Mouse (Mus musculus): ENCODE measurements at regions not wholly inside any gene's neighbourhood (a gene's known extent, or its start where the extent isn't known, plus 50 kb on each side); places are given as distances from the start of the nearest gene placed in this dataset.
A peak's percentile ranks its signal among the peaks of the same experiment; 100 is the strongest.

GRCm38 (mm10) chr9:41377701-41378626, 216.5 kb upstream of the Ubash3b start:
- DNase-seq (ENCODE audit: low spot score) = no peak

- DNase-seq (ENCODE audit: low spot score) = no peak
Measured at GRCm38 (mm10) chr9:41376948-41377700, 215.6 kb upstream of the Ubash3b start.

GRCm38 (mm10) chr9:41375984-41376651, 214.6 kb upstream of the Ubash3b start:
- DNase-seq (ENCODE audit: low spot score) = no peak

- DNase-seq (ENCODE audit: low spot score) = no peak
Measured at GRCm38 (mm10) chr9:41374591-41375481, 213.3 kb upstream of the Ubash3b start.

GRCm38 (mm10) chr9:41366405-41366804, 204.9 kb upstream of the Ubash3b start:
- DNase-seq (ENCODE audit: low spot score) = no peak

- no peak for DNase-seq (ENCODE audit: low spot score)
Measured at GRCm38 (mm10) chr9:41365251-41365650, 203.8 kb upstream of the Ubash3b start.

- no peak for DNase-seq (ENCODE audit: low spot score)
Measured at GRCm38 (mm10) chr9:41364442-41365250, 203.1 kb upstream of the Ubash3b start.

GRCm38 (mm10) chr9:41360356-41360755, 198.9 kb upstream of the Ubash3b start:
- no peak for DNase-seq (ENCODE audit: low spot score)

- DNase-seq (ENCODE audit: low spot score) = no peak
Measured at GRCm38 (mm10) chr9:41359286-41359685, 197.8 kb upstream of the Ubash3b start.

GRCm38 (mm10) chr9:41345338-41345737, 183.8 kb upstream of the Ubash3b start:
- DNase-seq (ENCODE audit: low spot score) = no peak

- DNase-seq (ENCODE audit: low spot score) = no peak
Measured at GRCm38 (mm10) chr9:41337375-41337774, 175.9 kb upstream of the Ubash3b start.

- DNase-seq (ENCODE audit: low spot score) = no peak
Measured at GRCm38 (mm10) chr9:41336801-41337200, 175.3 kb upstream of the Ubash3b start.

GRCm38 (mm10) chr9:41334462-41335241, 173.2 kb upstream of the Ubash3b start:
- no peak for DNase-seq (ENCODE audit: low spot score)

GRCm38 (mm10) chr9:41333526-41333925, 172.0 kb upstream of the Ubash3b start:
- DNase-seq (ENCODE audit: low spot score) = no peak

- DNase-seq (ENCODE audit: low spot score) = no peak
Measured at GRCm38 (mm10) chr9:41328959-41329358, 167.5 kb upstream of the Ubash3b start.

GRCm38 (mm10) chr9:41328480-41328879, 167.0 kb upstream of the Ubash3b start:
- DNase-seq (ENCODE audit: low spot score) = no peak

- DNase-seq (ENCODE audit: low spot score) = no peak
Measured at GRCm38 (mm10) chr9:41328056-41328455, 166.6 kb upstream of the Ubash3b start.

GRCm38 (mm10) chr9:41327561-41327960, 166.1 kb upstream of the Ubash3b start:
- no peak for DNase-seq (ENCODE audit: low spot score)

- DNase-seq (ENCODE audit: low spot score) = peak; percentile 26
Measured at GRCm38 (mm10) chr9:41326772-41327560, 165.5 kb upstream of the Ubash3b start.

All from ovary, postnatal 10 days (tissue).